Mouse (Mus musculus) E14TG2a.4 (cell line): ENCODE data around the gene Idua.

Experiments
- CTCF ChIP-seq: conservative IDR thresholded peaks from 2 replicates; pipeline ENCODE4 v1.5.1; 2014; ENCODE audit warnings: low read length
- NANOG ChIP-seq: IDR thresholded peaks from 2 replicates; pipeline ENCODE4 v1.6.1; 2014; ENCODE audit warnings: borderline replicate concordance, low read length, mixed read lengths
- POU5F1 ChIP-seq: IDR thresholded peaks from 2 replicates; pipeline ENCODE4 v1.6.1; 2014; ENCODE audit warnings: low read length, borderline replicate concordance

DNA sequence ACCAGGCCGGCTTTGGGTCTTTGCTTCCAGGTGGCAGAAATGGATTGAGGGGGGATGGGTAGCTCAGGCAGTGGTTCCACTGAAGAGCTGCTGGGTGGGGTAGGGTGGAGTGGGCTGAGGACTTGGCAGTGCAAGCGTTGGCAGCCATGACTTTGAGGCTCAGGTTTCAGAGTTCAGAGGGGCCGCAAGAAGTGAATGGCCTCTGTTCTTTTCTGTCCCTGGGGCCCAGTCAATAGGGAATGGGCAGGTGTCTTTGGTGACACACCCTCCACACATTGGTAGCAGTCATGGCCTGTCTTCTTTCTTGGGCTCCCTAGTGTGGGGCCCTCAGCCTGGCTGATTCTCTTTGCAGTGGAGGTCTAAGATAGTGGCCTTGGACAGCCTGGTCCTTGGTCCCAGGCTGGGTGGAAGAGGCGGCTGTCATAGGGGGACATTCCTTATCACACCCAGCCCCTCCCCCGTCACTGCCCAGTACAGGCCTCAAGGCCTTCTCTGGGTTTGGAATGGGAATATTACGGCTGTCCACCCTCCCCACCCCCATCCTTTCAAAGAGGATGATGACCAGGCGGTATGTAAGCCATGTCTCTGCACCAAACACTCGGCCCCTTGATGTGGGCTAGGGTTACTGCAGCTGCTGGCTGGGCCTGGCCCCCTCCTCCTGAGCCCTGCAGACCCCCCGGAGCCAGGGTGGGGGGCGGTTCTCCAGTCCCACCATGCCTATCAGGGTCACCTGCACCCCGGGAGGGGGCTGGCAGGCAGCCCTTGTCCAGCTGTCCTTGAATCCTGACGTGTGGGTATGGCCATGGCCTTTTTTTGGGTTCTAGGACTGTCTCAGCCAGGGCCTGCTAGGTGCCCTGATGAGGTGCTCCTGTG is 43.9 kb downstream of the Idua start:
- TF ChIP-seq POU5F1 (no peak), CTCF (no peak), NANOG (no peak)
